Mouse (Mus musculus): ENCODE measurements around the gene Krt80. TPM values are rescaled to one million over a fixed set of nuclear protein-coding genes. Genes with fewer than 3 reads are reported as not detected.
A peak's percentile ranks its signal among the peaks of the same experiment; 100 is the strongest.

The Krt80 gene
- polyA plus RNA-seq, 2 experiments: 3.3 to 3.8 TPM

DNA sequence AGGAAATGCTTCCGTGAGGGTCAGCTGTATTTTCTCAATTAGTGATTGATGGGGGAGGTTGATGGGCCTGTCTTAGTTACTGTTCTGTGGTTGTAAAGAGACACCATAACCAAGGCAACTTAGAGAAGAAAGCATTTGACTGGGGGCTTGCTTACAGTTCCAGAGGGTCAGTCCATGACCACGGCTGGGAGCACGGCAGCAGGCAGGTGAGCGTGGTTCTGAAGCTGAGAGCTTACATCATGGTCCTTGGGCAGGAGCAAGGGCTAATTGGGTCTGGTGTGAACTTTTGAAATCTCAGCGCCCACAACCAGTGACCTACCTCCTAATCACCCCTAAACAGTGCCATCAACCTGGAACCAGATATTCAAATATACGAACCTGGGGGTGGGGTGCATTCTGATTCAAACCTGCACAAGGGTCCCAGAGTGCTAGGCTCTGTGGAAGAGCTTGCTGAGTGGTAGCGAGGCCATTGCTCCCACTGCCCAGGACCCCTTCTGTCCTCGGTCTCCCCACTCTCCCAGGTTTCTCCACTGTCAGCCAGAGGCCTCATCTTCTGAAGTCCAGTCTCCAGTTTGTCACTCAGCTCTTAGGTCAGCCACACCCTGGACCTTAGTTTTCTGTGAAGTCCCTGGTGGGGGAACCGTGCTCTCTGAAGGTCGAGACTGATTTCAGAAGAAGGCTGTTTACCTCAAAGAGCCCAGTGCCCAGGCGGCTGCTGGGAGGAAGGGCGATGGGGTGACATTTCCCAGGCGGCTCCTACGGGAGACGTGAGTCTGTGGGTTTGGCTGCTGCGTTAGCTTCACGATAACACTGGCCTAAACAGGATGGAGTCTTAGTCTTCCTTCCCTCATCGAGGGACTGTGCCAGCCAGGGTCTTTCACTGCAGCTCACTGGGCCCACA, 52.8 kb downstream of the Krt80 start:
- H3K4me2 ChIP-seq (replicated peaks; ENCODE audit: low read depth, low read length, severe bottlenecking): no peak overlapping the region
- H3K4me1 ChIP-seq (ENCODE audit: control insufficient read depth, insufficient read depth, low read length): peaks cover 4% of the 10 kb centered on the region; the same call in 1 of the 2 replicates
- no peaks in the 10 kb centered on the region for H3K27me3 ChIP-seq (ENCODE audit: control insufficient read depth, insufficient read depth, low read length)
- TF ChIP-seq POLR2A (IDR thresholded peaks at IDR 0.05; ENCODE audit: borderline replicate concordance, extremely low read depth, insufficient read depth, insufficient read length): no peak
- no peak overlapping the region for H3K27ac ChIP-seq (replicated peaks; ENCODE audit: low read depth, low read length)
- no peak for DNase-seq (ENCODE audit: low spot score)
- no peak overlapping the region for H3K4me3 ChIP-seq (replicated peaks; ENCODE audit: low read length)
- H3K9ac ChIP-seq (ENCODE audit: low read depth, low read length, severe bottlenecking): no peak overlapping the region
- ATAC-seq (ENCODE audit: low FRiP score, low read depth): no peak
- H3K9me3 ChIP-seq (ENCODE audit: control insufficient read depth, low read length): no peaks in the 10 kb centered on the region
- H3K36me3 ChIP-seq (ENCODE audit: control insufficient read depth, insufficient read depth, low read length): no peaks in the 10 kb centered on the region
- 69% methylated on average over 18 of the region's 18 CpGs for WGBS

DNA sequence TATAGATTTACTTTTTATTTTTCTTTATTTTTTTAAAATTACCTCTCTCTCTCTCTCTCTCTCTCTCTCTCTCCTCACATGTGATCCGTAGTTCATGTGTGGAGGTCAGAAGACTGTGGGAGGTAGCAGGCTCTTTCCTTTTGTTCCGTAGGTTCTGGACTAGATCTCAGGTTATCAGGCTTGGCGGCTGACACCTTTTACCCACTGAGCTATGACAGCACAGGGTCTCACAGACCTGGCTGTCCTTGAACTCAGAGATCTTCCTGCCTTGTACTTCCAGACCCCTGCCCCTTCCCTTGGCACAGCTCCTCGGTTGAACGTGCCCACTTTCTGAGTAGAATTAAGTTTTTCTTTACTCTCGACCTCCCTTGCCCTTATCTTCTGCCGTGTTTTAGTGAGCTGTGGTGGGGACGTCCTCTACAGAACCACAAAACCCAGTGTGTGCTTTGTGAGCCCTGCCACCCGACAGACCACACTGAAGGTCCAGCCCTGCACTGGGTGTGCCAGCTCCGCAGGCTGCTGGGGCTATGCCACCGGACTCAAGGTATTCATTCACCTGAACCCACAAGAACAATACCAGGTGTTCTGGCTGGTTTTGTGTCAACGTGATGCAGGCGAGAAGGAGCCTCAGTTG, 53.6 kb downstream of the Krt80 start:
- no peaks in the 10 kb centered on the region for H3K27me3 ChIP-seq (ENCODE audit: control insufficient read depth, insufficient read depth, low read length)
- H3K27ac ChIP-seq (replicated peaks; ENCODE audit: low read depth, low read length): no peak overlapping the region
- TF ChIP-seq POLR2A (IDR thresholded peaks at IDR 0.05; ENCODE audit: borderline replicate concordance, extremely low read depth, insufficient read depth, insufficient read length): no peak
- DNase-seq (ENCODE audit: low spot score) (no peak), ATAC-seq (ENCODE audit: low FRiP score, low read depth) (no peak)
- H3K36me3 ChIP-seq (ENCODE audit: control insufficient read depth, insufficient read depth, low read length): no peaks in the 10 kb centered on the region
- peaks cover 4% of the 10 kb centered on the region; the same call in 1 of the 2 replicates for H3K4me1 ChIP-seq (ENCODE audit: control insufficient read depth, insufficient read depth, low read length)
- no peaks in the 10 kb centered on the region for H3K9me3 ChIP-seq (ENCODE audit: control insufficient read depth, low read length)
- WGBS: 65% methylated on average over 13 of the region's 13 CpGs
- no peak overlapping the region for H3K9ac ChIP-seq (ENCODE audit: low read depth, low read length, severe bottlenecking)
- peak overlapping the region; percentile 49 for H3K4me2 ChIP-seq (replicated peaks; ENCODE audit: low read depth, low read length, severe bottlenecking)
- peak overlapping the region; percentile 23 for H3K4me3 ChIP-seq (replicated peaks; ENCODE audit: low read length)

DNA sequence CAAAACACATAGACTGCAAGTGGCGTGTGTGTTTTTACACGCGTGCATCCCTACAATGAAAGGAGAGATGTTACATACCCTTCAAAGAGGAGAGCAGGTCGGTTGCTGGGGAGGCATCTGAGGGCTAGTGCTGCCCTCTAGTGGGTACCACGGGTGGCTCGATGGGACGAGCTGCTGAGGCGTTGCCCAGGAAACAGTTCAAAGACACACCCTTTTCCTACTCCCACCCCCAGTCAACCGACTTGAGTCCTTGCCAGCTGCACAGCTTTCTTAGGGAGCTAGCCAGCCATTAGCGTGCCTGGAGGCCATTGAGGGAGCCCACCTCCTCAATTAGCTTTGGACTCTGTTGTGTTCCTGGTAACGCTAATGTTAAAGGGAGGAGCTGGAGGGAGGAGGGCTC, 54.1 kb downstream of the Krt80 start:
- WGBS: 4% methylated on average over 11 of the region's 11 CpGs
- no peaks in the 10 kb centered on the region for H3K9me3 ChIP-seq (ENCODE audit: control insufficient read depth, low read length)
- no peak overlapping the region for H3K27ac ChIP-seq (replicated peaks; ENCODE audit: low read depth, low read length)

DNA sequence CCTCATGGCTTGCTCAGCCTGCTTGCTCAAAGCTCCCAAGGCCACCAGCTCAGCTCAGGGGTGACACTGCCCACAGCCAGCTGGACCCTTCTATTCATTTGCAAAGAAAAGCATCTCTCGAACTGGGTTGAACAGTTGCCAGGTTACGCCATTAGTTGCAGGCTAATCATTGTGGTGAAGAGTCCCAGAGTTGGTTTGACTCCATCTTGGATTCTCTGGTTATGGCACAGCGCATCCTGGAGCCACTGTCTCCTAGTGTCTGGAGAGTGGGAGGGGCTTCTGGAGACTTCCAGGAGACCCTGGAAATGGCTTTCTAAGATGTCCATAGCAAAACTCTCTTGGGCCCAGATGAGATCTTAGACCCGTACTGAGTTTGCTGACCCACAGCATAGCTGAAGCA, 54.6 kb downstream of the Krt80 start:
- 84% methylated on average over 4 of the region's 4 CpGs for WGBS
- Histone ChIP-seq H3K4me2 (replicated peaks; ENCODE audit: low read depth, low read length, severe bottlenecking) (no peak overlapping the region), H3K4me3 (replicated peaks; ENCODE audit: low read length) (no peak overlapping the region; the same call in 1 of the 2 replicates), H3K27me3 (ENCODE audit: control insufficient read depth, insufficient read depth, low read length) (no peaks in the 10 kb centered on the region), H3K4me1 (ENCODE audit: control insufficient read depth, insufficient read depth, low read length) (peaks cover 4% of the 10 kb centered on the region; the same call in 1 of the 2 replicates), H3K9me3 (ENCODE audit: control insufficient read depth, low read length) (no peaks in the 10 kb centered on the region), H3K27ac (replicated peaks; ENCODE audit: low read depth, low read length) (no peak overlapping the region), H3K9ac (ENCODE audit: low read depth, low read length, severe bottlenecking) (no peak overlapping the region), H3K36me3 (ENCODE audit: control insufficient read depth, insufficient read depth, low read length) (no peaks in the 10 kb centered on the region)
- TF ChIP-seq POLR2A (IDR thresholded peaks at IDR 0.05; ENCODE audit: borderline replicate concordance, extremely low read depth, insufficient read depth, insufficient read length): no peak
- DNase-seq (ENCODE audit: low spot score): no peak
- ATAC-seq (ENCODE audit: low FRiP score, low read depth): 0 out of 2 replicates have a peak, but pooled peaks have one; percentile 3

More for the DNA sequence above, 54.1 kb downstream of the Krt80 start:
- H3K4me2 ChIP-seq (replicated peaks; ENCODE audit: low read depth, low read length, severe bottlenecking): peak overlapping the region; percentile 49
- no peak for TF ChIP-seq POLR2A (IDR thresholded peaks at IDR 0.05; ENCODE audit: borderline replicate concordance, extremely low read depth, insufficient read depth, insufficient read length)
- H3K4me3 ChIP-seq (replicated peaks; ENCODE audit: low read length): peak overlapping the region; percentile 23
- peak; percentile 89 for ATAC-seq (ENCODE audit: low FRiP score, low read depth)
- H3K36me3 ChIP-seq (ENCODE audit: control insufficient read depth, insufficient read depth, low read length): no peaks in the 10 kb centered on the region
- no peaks in the 10 kb centered on the region for H3K27me3 ChIP-seq (ENCODE audit: control insufficient read depth, insufficient read depth, low read length)
- DNase-seq (ENCODE audit: low spot score): peak; percentile 86
- peaks cover 4% of the 10 kb centered on the region; the same call in 1 of the 2 replicates for H3K4me1 ChIP-seq (ENCODE audit: control insufficient read depth, insufficient read depth, low read length)
- no peak overlapping the region for H3K9ac ChIP-seq (ENCODE audit: low read depth, low read length, severe bottlenecking)

DNA sequence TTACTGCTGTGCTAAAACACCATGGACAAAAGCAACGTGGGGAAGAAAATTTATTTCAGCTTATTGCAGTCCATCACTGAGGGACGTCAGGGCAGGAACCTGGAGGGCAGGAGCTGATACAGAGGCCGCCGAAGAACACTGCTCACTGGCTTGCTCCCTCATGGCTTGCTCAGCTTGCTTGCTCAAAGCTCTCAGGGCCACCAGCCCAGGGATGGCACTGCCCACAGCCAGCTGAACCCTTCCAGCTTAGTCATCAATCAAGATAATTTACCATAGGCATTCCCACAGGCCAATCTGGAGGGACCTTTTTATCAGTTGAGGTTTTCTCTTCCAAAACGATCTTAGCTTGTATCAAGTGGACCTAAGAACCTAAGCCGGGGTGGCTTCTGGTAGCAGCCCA, 58.0 kb downstream of the Krt80 start:
- 80% methylated on average over 6 of the region's 6 CpGs for WGBS
- Histone ChIP-seq H3K9ac (ENCODE audit: low read depth, low read length, severe bottlenecking) (no peak overlapping the region), H3K36me3 (ENCODE audit: control insufficient read depth, insufficient read depth, low read length) (no peaks in the 10 kb centered on the region), H3K4me3 (replicated peaks; ENCODE audit: low read length) (no peak overlapping the region), H3K4me2 (replicated peaks; ENCODE audit: low read depth, low read length, severe bottlenecking) (no peak overlapping the region), H3K27ac (replicated peaks; ENCODE audit: low read depth, low read length) (no peak overlapping the region), H3K27me3 (ENCODE audit: control insufficient read depth, insufficient read depth, low read length) (no peaks in the 10 kb centered on the region), H3K4me1 (ENCODE audit: control insufficient read depth, insufficient read depth, low read length) (peaks cover 8% of the 10 kb centered on the region), H3K9me3 (ENCODE audit: control insufficient read depth, low read length) (no peaks in the 10 kb centered on the region)
- no peak for TF ChIP-seq POLR2A (IDR thresholded peaks at IDR 0.05; ENCODE audit: borderline replicate concordance, extremely low read depth, insufficient read depth, insufficient read length)
- no peak for DNase-seq (ENCODE audit: low spot score)
- ATAC-seq (ENCODE audit: low FRiP score, low read depth): no peak
